Mouse (Mus musculus) heart, adult 2 months (tissue): ENCODE results near the gene Foxp4. TPM values are rescaled to one million over a fixed set of nuclear protein-coding genes. Genes with fewer than 3 reads are reported as not detected.
A peak's percentile ranks its signal among the peaks of the same experiment; 100 is the strongest.

ENCODE experiments used
- DNase-seq, 2 experiments: peaks; one replicate each; pipeline ENCODE4 v3.0.0; 2021
- H3K27ac ChIP-seq: fragments of 200-600 bp; 2 replicates; pipeline ENCODE4 v1.8.1; 2022
- H3K27me3 ChIP-seq: fragments of 200-500 bp; 2 replicates; pipeline ENCODE4 v1.6.1; 2012; ENCODE audit warnings: mild to moderate bottlenecking, low read length, inconsistent platforms, mixed read lengths; ENCODE audit not compliant: control insufficient read depth, insufficient read depth
- H3K36me3 ChIP-seq: fragments of 200-500 bp; 2 replicates; pipeline ENCODE4 v1.6.1; 2012; ENCODE audit warnings: low read length, inconsistent platforms; ENCODE audit not compliant: control insufficient read depth, insufficient read depth
- H3K4me1 ChIP-seq: fragments of 200-500 bp; 2 replicates; pipeline ENCODE4 v1.6.1; 2011; ENCODE audit warnings: low read length; ENCODE audit not compliant: control insufficient read depth, insufficient read depth
- H3K4me3 ChIP-seq: fragments of 200-600 bp; 2 replicates; pipeline ENCODE4 v1.8.1; 2022
- H3K79me2 ChIP-seq: fragments of 200-500 bp; replicated peaks from 2 replicates; pipeline ENCODE4 v1.6.1; 2012; ENCODE audit warnings: mild to moderate bottlenecking, inconsistent platforms, low read length, moderate library complexity, mixed read lengths; ENCODE audit not compliant: control insufficient read depth, insufficient read depth
- H3K9ac ChIP-seq: fragments of 200-500 bp; 2 replicates; pipeline ENCODE4 v1.6.1; 2012; ENCODE audit warnings: low read depth, mild to moderate bottlenecking, control low read depth, inconsistent platforms, low read length, mixed read lengths
- CTCF ChIP-seq: fragments of 200-600 bp; IDR thresholded peaks from 2 replicates; pipeline ENCODE4 v1.8.1; 2022; ENCODE audit warnings: antibody characterized with exemption, mild to moderate bottlenecking, moderate library complexity
- EP300 ChIP-seq: fragments of 200-500 bp; IDR thresholded peaks from 2 replicates; pipeline ENCODE4 v1.6.1; 2011; ENCODE audit warnings: low read depth, low read length, control low read depth; ENCODE audit not compliant: insufficient read depth
- POLR2A ChIP-seq: fragments of 200-500 bp; IDR thresholded peaks from 2 replicates; pipeline ENCODE4 v1.6.1; 2011; ENCODE audit warnings: mild to moderate bottlenecking, low read depth, low read length, control low read depth; ENCODE audit not compliant: insufficient read depth
- WGBS: fragments of 180-500 bp; shearing (Covaris S2); methylation state at CpG from one replicate; pipeline ENCODE4 v1.1.7; 2018; 5-methylcytosine and 5-hydroxymethylcytosine counted together
- intact Hi-C: fragments of 180-260 bp; cut with DNase I; formaldehyde crosslinking; loops from one replicate; pipeline ENCODE4 v1.15.1; 2025
- polyA plus RNA-seq: library from polyadenylated mRNA; depleted of rRNA; stranded (reverse); fragments of >200 nt; gene quantifications from 2 replicates; pipeline ENCODE4 v1.2.3, GENCODE M21; 2012
- total RNA-seq, 2 experiments: library from RNA; stranded (reverse); gene quantifications; 2 replicates each; pipeline ENCODE4 v1.2.3; 2021

Foxp4 gene
- total and polyA plus RNA-seq, 3 experiments = 10.0 to 13.7 (median 11.7) TPM

GRCm38 (mm10) chr17:47876776-47877714 is 47.4 kb downstream of the Foxp4 start:
- intact Hi-C loops = no loop called here
- Histone ChIP-seq H3K4me1 (peaks cover 5% of the 10 kb centered on the region; the same call in 1 of the 2 replicates), H3K27me3 (no peaks in the 10 kb centered on the region), H3K4me3 (no peak overlapping the region), H3K9ac (no peak overlapping the region), H3K36me3 (no peaks in the 10 kb centered on the region), H3K27ac (no peak overlapping the region), H3K79me2 (no peaks in the 10 kb centered on the region)
- WGBS = 71% methylated on average over 26 of the region's 26 CpGs
- TF ChIP-seq CTCF (no peak), EP300 (no peak), POLR2A (no peak)
- DNase-seq = no peak

GRCm38 (mm10) chr17:47873341-47873791 is 51.1 kb downstream of the Foxp4 start:
- 6% methylated on average over 9 of the region's 9 CpGs for WGBS
- no peak overlapping the region for H3K9ac ChIP-seq
- no peak overlapping the region for H3K4me3 ChIP-seq
- H3K27ac ChIP-seq = no peak overlapping the region
- peaks cover 3% of the 10 kb centered on the region; the same call in 1 of the 2 replicates for H3K4me1 ChIP-seq
- H3K36me3 ChIP-seq = no peaks in the 10 kb centered on the region
- intact Hi-C loops = loop anchor here (1.0 to 2.0 kb wide), 3 partner anchors 51 to 228 kb away; partner anchors contain the start of gene Foxp4
- H3K27me3 ChIP-seq = no peaks in the 10 kb centered on the region
- TF ChIP-seq EP300 = peak; percentile 79; the same call in 1 of the 2 replicates
- peak; percentile 94 for TF ChIP-seq CTCF
- TF ChIP-seq POLR2A = no peak
- DNase-seq = peak; percentile 86
- H3K79me2 ChIP-seq = no peaks in the 10 kb centered on the region

GRCm38 (mm10) chr17:47872311-47873011 is 52.0 kb downstream of the Foxp4 start:
- no peak for DNase-seq
- Histone ChIP-seq H3K79me2 (no peaks in the 10 kb centered on the region), H3K27ac (no peak overlapping the region), H3K36me3 (no peaks in the 10 kb centered on the region), H3K9ac (no peak overlapping the region), H3K4me3 (no peak overlapping the region), H3K4me1 (peaks cover 2% of the 10 kb centered on the region; the same call in 1 of the 2 replicates), H3K27me3 (no peaks in the 10 kb centered on the region)
- intact Hi-C loops = loop anchor here (1.0 to 2.0 kb wide), 3 partner anchors 52 to 229 kb away; partner anchors contain the start of gene Foxp4
- TF ChIP-seq EP300 (no peak), CTCF (no peak), POLR2A (no peak)
- 96% methylated on average over 31 of the region's 31 CpGs for WGBS

GRCm38 (mm10) chr17:47869874-47870273 is 54.6 kb downstream of the Foxp4 start:
- Histone ChIP-seq H3K27me3 (no peaks in the 10 kb centered on the region), H3K79me2 (no peaks in the 10 kb centered on the region), H3K27ac (no peak overlapping the region), H3K36me3 (no peaks in the 10 kb centered on the region), H3K4me1 (peaks cover 2% of the 10 kb centered on the region; the same call in 1 of the 2 replicates), H3K4me3 (no peak overlapping the region), H3K9ac (no peak overlapping the region)
- 95% methylated on average over 10 of the region's 10 CpGs for WGBS
- TF ChIP-seq EP300 (no peak), CTCF (no peak), POLR2A (no peak)
- no peak for DNase-seq
- intact Hi-C loops = no loop called here

- intact Hi-C loops = no loop called here
- Histone ChIP-seq H3K4me1 (no peaks in the 10 kb centered on the region), H3K79me2 (no peaks in the 10 kb centered on the region), H3K27me3 (no peaks in the 10 kb centered on the region), H3K27ac (no peak overlapping the region), H3K9ac (no peak overlapping the region), H3K36me3 (no peaks in the 10 kb centered on the region), H3K4me3 (no peak overlapping the region)
- 45% methylated on average over 10 of the region's 10 CpGs for WGBS
- no peak for DNase-seq
- TF ChIP-seq POLR2A = no peak
- no peak for TF ChIP-seq EP300
- TF ChIP-seq CTCF = no peak
Measured at GRCm38 (mm10) chr17:47866037-47866436, 58.4 kb downstream of the Foxp4 start.

- Histone ChIP-seq H3K79me2 (no peaks in the 10 kb centered on the region), H3K9ac (no peak overlapping the region), H3K4me3 (no peak overlapping the region), H3K4me1 (no peaks in the 10 kb centered on the region), H3K27me3 (no peaks in the 10 kb centered on the region), H3K36me3 (no peaks in the 10 kb centered on the region), H3K27ac (no peak overlapping the region)
- 4% methylated on average over 17 of the region's 17 CpGs for WGBS
- intact Hi-C loops = loop anchor here (1.0 kb wide), 1 partner anchor 71 kb away; no protein-coding TSS in a partner anchor
- DNase-seq = peak; percentile 84 to 92
- TF ChIP-seq POLR2A = no peak
- TF ChIP-seq CTCF = peak; percentile 98
- peak; percentile 87; the same call in 1 of the 2 replicates for TF ChIP-seq EP300
Measured at GRCm38 (mm10) chr17:47864496-47864895, 59.9 kb downstream of the Foxp4 start.
